Mouse (Mus musculus): ENCODE measurements around the gene Nudt16l1. TPM values are rescaled to one million over a fixed set of nuclear protein-coding genes. Genes with fewer than 3 reads are reported as not detected.

The Nudt16l1 gene
- total RNA-seq, 2 experiments from 2014 or later: 69.3 to 73.0 TPM

DNA sequence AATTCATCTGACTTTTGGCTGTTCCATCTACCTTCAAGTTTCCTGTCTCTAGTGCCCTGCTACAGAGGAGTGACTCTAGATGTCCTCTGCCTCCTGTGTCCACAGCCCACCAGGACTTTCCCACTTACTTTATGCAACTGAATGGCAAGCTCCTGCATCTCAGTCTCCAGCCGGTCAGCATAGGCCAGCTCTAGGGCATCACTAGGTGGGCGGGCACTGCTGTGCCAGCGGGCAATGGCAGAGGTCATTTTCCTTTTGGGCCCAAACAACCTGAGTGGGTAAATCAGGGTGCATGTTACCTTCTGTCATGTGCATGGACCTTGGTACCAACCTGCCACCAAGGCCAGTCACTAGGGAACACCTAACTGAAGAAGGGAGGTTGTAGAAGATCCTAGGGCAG lies 4.9 kb downstream of the Nudt16l1 start:
- DNase-seq (ENCODE audit: extremely low spot score in 1 of 2, low spot score in 2 of 2): no peak

DNA sequence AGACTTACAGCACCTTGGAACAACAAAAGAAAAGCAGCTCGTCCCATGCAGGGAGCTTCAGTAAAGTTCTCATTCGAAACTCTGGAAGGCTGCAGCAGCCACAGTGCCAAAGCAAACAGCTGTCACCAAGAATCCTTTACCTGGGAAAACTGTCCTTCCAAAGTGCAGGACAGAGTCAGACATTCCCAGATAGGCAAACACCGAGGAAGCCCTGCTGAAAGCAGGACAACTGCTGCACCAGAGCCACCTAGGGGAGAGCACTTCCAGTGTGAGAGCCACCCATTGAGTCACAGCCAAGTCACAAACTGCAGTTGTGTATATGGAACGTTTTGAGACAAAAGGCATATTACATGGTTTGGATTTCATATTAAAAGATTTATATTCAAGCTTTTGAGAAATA lies 6.9 kb downstream of the Nudt16l1 start:
- intact Hi-C loops (cut with DNase I): no loop called here
- DNase-seq (ENCODE audit: extremely low spot score in 1 of 2, low spot score in 2 of 2): no peak

More for the DNA sequence above, 4.9 kb downstream of the Nudt16l1 start:
- intact Hi-C loops (cut with DNase I): no loop called here

DNA sequence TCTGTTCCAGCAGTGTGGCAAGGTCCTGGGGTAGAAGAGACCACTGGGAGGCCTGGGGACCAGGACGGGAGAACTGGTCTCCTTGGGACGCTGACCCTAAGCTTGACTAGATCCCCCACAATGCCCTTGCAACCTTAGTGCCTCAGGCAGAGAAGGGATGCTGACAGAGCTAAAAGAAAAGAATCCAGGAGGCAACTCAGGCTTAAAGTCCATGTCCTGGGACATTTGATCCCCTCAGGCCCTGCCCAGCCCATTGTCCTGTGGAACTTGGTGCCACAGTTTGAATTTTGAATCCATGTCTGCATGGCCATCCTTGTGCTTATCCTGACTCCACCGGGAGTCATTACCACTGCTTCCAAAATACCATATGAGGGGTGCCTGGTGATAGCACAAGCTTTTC lies 7.6 kb downstream of the Nudt16l1 start:
- intact Hi-C loops (cut with DNase I): no loop called here
- no peak for DNase-seq (ENCODE audit: extremely low spot score in 1 of 2, low spot score in 2 of 2)

DNA sequence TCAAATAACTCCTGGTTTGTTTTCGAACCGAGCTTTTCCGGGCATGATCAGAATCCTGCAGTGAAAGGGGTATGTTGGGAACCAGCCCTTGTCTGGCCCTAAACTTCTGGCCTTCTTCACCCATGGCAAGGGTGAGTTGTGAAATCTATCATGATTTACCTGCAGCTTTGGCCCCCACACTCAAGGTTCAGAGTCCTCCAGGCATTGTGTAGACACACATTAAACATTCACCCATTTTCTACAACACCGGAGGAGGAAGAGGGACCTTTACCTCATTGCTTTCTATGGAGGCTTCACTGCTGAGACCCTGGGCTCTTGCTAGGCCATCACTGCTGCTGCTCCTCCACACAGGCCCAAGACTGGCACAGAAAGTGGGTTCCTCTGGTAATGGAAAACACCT lies 8.8 kb downstream of the Nudt16l1 start:
- no peak for DNase-seq (ENCODE audit: extremely low spot score in 1 of 2, low spot score in 2 of 2)
- intact Hi-C loops (cut with DNase I): no loop called here

DNA sequence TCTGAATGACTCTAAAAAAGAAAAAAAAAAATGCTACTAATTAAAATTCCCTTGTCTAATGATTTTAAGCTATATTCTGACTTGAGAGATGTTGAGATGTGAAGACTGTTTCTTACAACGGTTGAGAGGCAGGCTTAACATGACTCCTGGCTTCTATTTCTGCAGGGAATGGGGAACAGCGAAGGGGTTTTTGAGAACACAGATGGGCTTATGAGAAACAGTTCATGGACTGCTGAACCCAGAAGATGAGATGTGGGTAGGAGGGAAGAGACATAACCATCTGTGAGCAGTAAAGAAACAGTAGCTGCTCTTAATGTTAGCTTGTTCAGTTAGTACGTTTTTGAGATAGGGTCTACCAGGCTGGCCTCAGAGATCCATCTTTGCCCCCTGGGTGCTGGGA lies 18.0 kb downstream of the Nudt16l1 start:
- DNase-seq (ENCODE audit: extremely low spot score in 1 of 2, low spot score in 2 of 2): no peak
- intact Hi-C loops (cut with DNase I): no loop called here

DNA sequence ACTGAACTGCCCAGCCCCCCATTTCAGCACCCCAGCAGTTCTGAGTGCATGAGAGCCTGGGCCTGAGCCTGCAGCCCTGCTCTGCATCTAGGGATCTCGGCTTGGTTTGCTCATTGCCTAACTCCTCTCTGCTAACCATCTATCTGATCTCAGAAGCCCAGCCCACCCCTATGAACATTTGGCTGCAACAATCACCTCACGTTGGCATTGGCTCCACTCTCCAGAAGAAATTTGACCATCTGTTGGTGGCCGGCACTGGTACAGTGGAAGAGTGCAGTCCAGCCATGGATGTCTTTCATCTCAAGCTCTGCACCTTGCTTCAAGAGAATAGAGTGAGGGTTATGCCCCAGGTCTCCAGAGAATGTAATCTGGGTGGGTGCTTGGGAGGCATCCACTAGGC lies 18.9 kb downstream of the Nudt16l1 start:
- intact Hi-C loops (cut with DNase I): no loop called here
- no peak for DNase-seq (ENCODE audit: extremely low spot score in 1 of 2, low spot score in 2 of 2)

DNA sequence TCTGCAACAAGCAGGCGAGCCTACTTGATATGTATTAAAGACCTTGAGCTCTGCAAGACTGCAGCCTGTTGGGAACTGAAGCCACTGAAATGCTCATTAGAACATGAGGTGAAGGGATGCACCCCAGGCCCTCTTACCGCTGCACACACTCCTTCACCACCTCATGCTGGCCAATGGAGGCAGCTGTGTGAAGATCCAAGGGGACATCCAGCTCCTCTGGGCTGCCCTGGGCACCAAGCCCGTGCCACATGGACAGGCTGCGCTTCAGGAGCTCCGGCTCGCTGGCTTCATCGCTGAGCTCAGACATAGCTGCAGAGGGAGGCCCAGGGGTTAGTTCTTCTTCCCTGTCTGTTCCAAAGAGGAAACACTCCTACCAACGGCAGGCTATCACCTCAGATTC lies 21.7 kb downstream of the Nudt16l1 start:
- intact Hi-C loops (cut with DNase I): loop anchor here (5.0 kb wide), 1 partner anchor 52 kb away; the partner anchor contains the start of gene Rogdi
- DNase-seq (ENCODE audit: extremely low spot score in 1 of 2, low spot score in 2 of 2): no peak

DNA sequence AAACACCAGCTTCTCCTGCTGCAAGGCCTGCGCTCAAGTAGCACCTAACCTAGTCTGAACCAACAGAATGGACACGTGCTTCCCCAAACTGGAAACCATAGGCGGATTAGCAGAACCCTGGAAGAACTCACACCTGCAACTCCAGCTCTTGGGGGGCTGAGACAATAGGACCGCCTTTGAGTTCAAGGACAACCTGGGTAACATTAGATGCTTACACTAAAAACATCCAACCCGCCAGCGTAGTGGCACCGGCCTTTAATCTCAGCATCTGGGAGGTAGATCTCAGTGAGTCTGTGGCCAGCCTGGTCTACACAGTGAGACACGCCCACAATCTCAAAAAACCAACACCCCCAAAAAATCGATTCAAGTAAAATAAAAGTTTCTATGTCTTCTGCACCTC lies 24.8 kb downstream of the Nudt16l1 start:
- no peak for DNase-seq (ENCODE audit: extremely low spot score in 1 of 2, low spot score in 2 of 2)
- intact Hi-C loops (cut with DNase I): loop anchor here (5.0 kb wide), 1 partner anchor 49 kb away; the partner anchor contains the start of gene Rogdi

DNA sequence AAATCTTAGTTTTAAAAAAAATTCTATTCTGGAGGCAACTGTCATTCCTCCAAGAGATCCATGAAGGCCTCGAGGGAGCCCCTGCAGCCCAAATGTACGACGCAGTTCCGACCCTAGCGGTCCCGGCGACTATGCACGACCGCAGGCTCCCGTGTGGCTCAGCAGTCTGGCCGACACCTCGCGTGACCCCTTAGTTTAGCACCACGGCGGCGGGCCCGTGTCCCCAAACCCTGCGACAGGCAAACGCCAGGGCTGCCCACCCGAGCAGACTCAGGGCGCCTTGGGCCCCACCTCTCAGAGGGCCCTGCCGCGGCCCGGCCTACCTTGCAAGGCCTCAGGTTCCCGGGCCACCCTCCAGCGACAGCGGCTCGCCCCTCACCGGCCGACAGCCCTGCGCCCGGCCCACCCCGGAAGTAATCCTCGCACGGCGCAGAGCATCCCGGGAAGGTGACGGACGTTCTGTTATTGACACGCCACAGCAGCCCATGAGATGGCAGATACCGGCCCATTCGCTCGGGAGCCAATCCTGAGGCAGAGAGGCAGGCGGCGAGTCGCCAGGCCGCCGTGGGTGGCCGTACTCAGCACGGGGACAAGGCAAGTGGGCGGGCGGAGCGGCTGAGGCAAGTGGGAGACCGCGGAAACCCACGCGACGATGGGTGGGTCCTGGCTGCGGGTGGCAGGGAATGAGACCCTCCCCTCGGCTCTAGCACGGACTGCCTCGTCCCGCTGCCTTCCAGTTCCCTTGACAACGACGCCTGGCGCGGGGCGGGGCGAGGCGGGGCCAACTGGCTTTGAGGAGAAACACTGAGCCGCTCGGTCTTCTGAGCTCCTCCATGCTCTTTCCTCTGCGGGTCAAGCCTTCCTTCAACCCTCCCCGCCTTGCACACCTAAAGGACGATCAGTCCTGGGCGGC lies 25.5 kb downstream of the Nudt16l1 start, which contains the start of gene Anks3:
Gene Anks3, minus strand, starts transcription at position 409 of the 913 bp plus-strand sequence.
- DNase-seq (ENCODE audit: extremely low spot score in 1 of 2, low spot score in 2 of 2): peak; percentile 99 to 100

DNA sequence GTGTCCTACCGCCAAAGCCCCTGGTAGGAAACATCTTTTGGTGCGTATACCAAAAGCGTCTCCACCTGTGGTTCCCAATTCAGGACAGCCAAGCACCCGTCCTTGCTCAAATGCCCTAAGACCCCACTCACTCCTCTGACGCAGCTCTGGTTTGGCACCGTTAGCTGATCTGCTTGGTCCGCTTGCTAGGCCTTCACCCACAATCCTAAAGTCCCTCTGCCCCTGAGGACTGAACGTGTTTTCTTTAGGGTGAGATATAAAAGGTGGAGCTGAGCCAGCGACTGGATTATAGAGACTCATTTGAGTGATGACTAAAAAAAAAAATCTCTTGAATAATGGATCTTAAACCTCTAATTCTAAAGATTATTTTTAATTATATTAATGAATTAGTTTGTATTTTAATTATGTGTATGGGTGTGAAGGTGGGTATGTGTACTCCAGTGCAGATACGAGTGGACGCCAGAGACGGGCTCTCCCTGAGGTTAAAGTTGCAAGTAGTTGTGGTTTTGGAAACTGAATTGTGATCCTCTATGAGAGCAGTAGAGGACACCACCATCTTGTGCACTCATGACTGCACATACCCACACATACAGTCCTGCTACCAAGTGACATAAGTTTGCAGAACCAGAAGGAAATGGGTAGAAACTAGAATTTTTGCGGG lies 26.3 kb downstream of the Nudt16l1 start:
- intact Hi-C loops (cut with DNase I): loop anchor here (5.0 kb wide), 1 partner anchor 47 kb away; the partner anchor contains the start of gene Rogdi
- no peak for DNase-seq (ENCODE audit: extremely low spot score in 1 of 2, low spot score in 2 of 2)

More for the DNA sequence above, 25.5 kb downstream of the Nudt16l1 start, which contains the start of gene Anks3:
- intact Hi-C loops (cut with DNase I): loop anchor here (5.0 kb wide), 1 partner anchor 48 kb away; the partner anchor contains the start of gene Rogdi

DNA sequence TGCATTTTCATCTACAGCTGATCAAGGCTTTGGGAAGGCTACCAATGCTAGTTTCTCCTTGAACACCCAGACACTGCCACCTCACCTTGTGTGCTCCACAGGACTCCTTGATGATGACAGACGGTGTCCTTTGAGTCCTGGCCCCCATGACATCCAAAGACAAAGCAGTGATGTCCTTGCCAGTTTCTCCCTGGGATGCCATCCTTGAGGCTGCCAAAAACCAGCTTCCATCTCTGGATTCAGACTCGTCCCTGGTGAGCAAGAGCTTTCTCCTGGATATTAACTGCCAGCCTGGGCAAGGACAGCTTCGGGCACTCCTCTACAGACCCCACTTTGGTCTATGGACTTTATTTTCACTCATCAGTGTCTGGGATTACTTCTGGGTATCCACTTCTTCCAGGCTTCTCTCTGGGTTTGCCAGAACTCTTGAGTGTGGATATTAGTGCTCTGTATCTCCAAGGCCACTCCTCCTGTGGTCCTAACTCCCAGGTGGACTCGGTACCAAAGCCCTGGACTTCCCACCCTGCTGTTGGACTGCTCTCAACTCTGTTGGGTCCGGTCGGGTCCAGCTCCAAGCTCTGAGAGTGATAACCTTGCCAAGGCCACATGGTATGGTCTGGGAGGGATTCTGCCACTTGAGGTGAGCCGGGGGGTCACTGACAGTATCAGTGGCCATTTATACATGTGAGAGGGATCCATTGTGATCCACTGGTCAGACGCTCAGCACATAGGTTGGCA lies 27.0 kb downstream of the Nudt16l1 start:
- no peak for DNase-seq (ENCODE audit: extremely low spot score in 1 of 2, low spot score in 2 of 2)
- intact Hi-C loops (cut with DNase I): no loop called here

DNA sequence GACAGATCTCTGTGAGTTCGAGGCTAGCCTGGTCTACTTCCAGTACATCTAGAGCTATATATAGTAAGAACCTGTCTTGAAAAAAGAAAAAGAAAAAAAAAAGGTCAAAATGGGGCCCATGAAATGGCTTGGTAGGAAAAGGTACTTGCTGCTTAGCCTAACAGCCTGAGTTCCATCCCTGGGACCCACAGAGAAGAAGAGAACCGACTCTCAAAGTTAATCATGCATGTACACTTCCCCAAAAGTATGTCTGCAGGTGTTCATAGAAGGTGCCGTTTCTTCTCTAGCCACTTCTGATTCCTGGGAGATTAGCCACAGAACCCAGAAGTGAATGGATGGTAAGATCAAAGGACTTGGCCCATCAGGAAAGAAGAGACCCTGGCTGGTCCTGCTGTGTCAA lies 29.9 kb downstream of the Nudt16l1 start:
- DNase-seq (ENCODE audit: extremely low spot score in 1 of 2, low spot score in 2 of 2): no peak
- intact Hi-C loops (cut with DNase I): no loop called here

DNA sequence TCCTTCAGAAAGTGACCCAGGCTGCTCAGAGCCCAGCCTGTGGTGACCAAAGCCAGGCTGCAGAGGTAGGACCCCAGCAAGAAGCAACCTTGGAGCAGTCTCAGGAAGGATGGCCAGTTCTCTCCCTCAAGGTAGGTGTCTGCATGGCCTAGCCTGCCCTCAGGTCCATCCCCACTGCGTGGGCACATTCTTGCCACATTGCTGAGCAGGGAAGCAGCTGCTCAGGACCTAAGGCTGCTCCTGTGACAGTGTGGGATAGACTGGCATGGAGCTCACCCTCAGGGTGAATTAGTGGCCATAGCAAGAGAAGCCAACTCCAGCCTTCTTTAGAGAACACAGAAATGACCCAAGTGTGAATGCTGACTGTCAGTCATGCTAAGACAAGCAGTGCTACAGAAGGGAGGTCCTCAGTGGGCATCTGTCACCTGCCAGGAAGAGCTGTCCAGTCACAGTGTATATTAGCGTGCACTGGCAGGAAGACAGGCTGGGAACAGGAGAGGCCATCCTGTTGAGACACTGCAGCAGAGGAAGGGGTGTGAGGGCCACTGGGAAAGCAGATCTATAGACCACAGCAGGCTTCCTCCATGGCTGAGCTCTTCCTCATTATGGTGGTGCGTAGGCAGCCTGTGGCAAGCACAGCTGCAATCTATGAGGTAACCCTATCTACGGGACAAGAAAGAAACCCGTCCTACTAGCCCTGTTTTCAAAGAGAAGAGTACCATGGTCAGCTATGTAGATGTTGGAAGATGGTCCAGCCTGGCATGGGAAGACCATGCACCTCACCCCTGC lies 30.7 kb downstream of the Nudt16l1 start:
- intact Hi-C loops (cut with DNase I): no loop called here
- DNase-seq (ENCODE audit: extremely low spot score in 1 of 2, low spot score in 2 of 2): no peak

DNA sequence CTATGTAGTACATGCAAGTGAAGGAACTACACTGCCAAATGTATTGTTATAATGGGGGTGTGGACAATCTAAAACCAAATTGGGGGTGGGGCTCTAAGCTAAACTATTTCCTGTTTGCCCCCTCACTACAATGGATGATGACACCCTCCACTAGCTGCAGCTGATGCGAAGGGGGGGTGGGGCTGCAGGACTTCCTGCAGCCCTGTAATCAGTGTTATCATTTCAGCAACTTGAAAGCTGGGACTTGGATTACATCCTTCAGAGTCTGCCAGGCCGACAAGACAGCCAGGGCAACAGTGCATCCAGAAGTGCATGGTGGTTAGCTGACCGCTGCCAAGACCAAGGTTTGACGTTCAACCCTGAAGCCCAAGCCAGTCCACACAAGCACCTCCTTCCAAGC lies 33.1 kb downstream of the Nudt16l1 start:
- DNase-seq (ENCODE audit: extremely low spot score in 1 of 2, low spot score in 2 of 2): peak in 1 of 2 experiments; percentile 66
- intact Hi-C loops (cut with DNase I): no loop called here

DNA sequence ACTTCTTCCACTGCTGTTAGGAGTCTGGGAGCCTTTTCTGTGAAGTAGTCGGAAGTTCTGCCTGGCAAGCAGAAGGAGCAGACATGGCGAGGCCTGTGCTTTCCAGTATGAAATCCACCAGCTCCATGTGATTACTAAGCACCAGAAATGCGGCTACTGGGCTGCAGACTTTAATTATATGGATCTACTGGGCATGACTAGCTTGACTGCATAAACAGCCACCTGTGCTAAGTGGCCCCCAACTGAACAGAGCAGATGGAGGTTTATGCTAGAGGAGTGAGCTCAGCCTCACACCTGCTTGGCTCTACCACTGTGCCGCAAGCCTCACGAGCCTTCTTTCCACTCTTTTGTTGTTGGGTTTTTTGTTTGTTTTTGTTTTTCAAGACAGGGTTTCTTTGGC lies 36.0 kb downstream of the Nudt16l1 start:
- no peak for DNase-seq (ENCODE audit: extremely low spot score in 1 of 2, low spot score in 2 of 2)
- intact Hi-C loops (cut with DNase I): no loop called here

DNA sequence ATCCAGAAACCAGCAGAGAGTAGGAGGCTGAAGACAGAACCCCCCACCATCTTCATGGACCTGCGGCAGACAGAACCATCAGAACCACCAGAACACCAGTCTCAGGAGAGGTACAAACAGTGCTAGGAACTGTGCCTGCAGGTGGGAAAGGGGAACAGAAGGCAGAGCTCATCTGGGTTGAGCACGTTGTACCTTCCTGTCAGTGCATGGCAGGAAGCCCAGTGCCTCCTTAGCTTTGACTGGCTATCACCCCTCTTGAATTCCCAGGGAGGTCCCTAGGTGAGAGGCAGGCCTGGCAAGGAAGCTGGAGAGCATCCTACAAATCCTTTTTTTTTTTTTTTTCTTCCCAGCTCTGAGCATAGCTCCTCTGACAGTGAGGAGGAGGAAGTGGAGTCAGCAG lies 37.6 kb downstream of the Nudt16l1 start:
- intact Hi-C loops (cut with DNase I): loop anchor here (5.0 kb wide), 1 partner anchor 171 kb away; the partner anchor contains the start of gene Sec14l5
- DNase-seq (ENCODE audit: extremely low spot score in 1 of 2, low spot score in 2 of 2): no peak

DNA sequence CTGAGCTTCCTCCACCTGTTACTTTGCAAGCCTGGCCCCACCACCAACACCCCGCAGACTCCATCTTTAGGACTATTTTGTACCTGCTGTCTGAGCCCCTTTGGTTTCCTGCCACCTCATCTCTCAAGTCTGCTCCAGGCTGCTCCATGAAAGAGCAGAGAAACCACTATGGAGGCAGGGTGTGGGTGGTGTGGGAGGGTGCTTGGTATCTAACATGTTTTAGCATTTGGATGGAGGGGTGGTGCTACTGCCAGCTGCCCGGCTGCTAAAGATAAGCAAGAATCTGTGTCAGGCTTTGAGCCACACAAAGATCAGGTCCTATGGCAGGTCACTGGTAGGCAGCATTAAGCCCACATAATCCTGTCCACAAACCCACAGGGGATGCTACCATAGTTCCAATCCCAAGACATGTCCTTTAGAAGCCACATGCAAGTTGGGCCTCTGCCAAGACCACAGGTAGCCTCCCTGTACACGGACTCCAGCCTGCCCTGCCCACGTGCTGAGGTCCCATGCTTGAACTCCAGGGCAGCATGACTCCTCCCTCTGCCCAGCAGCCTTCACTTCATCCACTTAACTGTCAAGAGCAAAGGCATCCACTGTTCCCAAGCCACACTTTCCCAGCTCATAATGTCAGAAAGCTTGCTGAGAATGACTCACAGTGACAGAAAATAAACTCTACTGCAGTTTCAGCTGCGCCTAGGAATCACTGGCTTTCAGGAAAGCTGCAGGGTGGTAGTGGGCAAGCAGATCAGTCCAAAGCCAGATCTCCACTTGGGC lies 39.9 kb downstream of the Nudt16l1 start:
- intact Hi-C loops (cut with DNase I): loop anchor here (5.0 kb wide), 1 partner anchor 169 kb away; the partner anchor contains the start of gene Sec14l5
- DNase-seq (ENCODE audit: extremely low spot score in 1 of 2, low spot score in 2 of 2): peak in 1 of 2 experiments; percentile 50
